Mouse (Mus musculus): Measurements from ENCODE around the gene Sesn3. TPM values are rescaled to one million over a fixed set of nuclear protein-coding genes. Genes with fewer than 3 reads are reported as not detected.

Sesn3 gene
- polyA plus RNA-seq, 1 experiment from 2014 or later: 5.6 TPM

- Histone ChIP-seq H3K9ac (ENCODE audit: low read depth, low read length) (no peak overlapping the region), H3K27ac (ENCODE audit: low read depth, low read length) (no peak overlapping the region), H3K4me2 (replicated peaks; ENCODE audit: low read depth) (no peak overlapping the region), H3K9me3 (ENCODE audit: control insufficient read depth) (no peaks in the 10 kb centered on the region), H3K4me1 (replicated peaks; ENCODE audit: control insufficient read depth, insufficient read depth, low read length) (no peaks in the 10 kb centered on the region), H3K27me3 (replicated peaks; ENCODE audit: control insufficient read depth, insufficient read depth, low read length) (no peaks in the 10 kb centered on the region), H3K4me3 (ENCODE audit: low read depth, low read length) (no peak overlapping the region), H3K36me3 (ENCODE audit: control insufficient read depth, insufficient read depth) (peaks cover 9% of the 10 kb centered on the region)
- ATAC-seq: no peak
- no peak for TF ChIP-seq CTCF (IDR thresholded peaks at IDR 0.05; ENCODE audit: low read depth)
- 45% methylated on average over 3 of the region's 3 CpGs for WGBS
Observed at GRCm38 (mm10) chr9:14307341-14307740, 32.5 kb downstream of the Sesn3 start.

- no peaks in the 10 kb centered on the region for H3K4me1 ChIP-seq (replicated peaks; ENCODE audit: control insufficient read depth, insufficient read depth, low read length)
- H3K27ac ChIP-seq (ENCODE audit: low read depth, low read length): no peak overlapping the region
- H3K9me3 ChIP-seq (ENCODE audit: control insufficient read depth): no peaks in the 10 kb centered on the region
- no peak for TF ChIP-seq CTCF (IDR thresholded peaks at IDR 0.05; ENCODE audit: low read depth)
- H3K4me3 ChIP-seq (ENCODE audit: low read depth, low read length): no peak overlapping the region
- no peak overlapping the region for H3K9ac ChIP-seq (ENCODE audit: low read depth, low read length)
- peaks cover 36% of the 10 kb centered on the region for H3K36me3 ChIP-seq (ENCODE audit: control insufficient read depth, insufficient read depth)
- no peak overlapping the region for H3K4me2 ChIP-seq (replicated peaks; ENCODE audit: low read depth)
- no peaks in the 10 kb centered on the region for H3K27me3 ChIP-seq (replicated peaks; ENCODE audit: control insufficient read depth, insufficient read depth, low read length)
- WGBS: 82% methylated on average over 3 of the region's 3 CpGs
- no peak for ATAC-seq
Observed at GRCm38 (mm10) chr9:14313968-14314367, 39.1 kb downstream of the Sesn3 start.

GRCm38 (mm10) chr9:14314477-14314876 is 39.6 kb downstream of the Sesn3 start:
- no peaks in the 10 kb centered on the region for H3K4me1 ChIP-seq (replicated peaks; ENCODE audit: control insufficient read depth, insufficient read depth, low read length)
- H3K4me2 ChIP-seq (replicated peaks; ENCODE audit: low read depth): no peak overlapping the region
- H3K27me3 ChIP-seq (replicated peaks; ENCODE audit: control insufficient read depth, insufficient read depth, low read length): no peaks in the 10 kb centered on the region
- H3K27ac ChIP-seq (ENCODE audit: low read depth, low read length): no peak overlapping the region
- no peaks in the 10 kb centered on the region for H3K9me3 ChIP-seq (ENCODE audit: control insufficient read depth)
- no peak for TF ChIP-seq CTCF (IDR thresholded peaks at IDR 0.05; ENCODE audit: low read depth)
- no peak overlapping the region for H3K4me3 ChIP-seq (ENCODE audit: low read depth, low read length)
- peaks cover 41% of the 10 kb centered on the region for H3K36me3 ChIP-seq (ENCODE audit: control insufficient read depth, insufficient read depth)
- WGBS: 92% methylated on average over 7 of the region's 7 CpGs
- no peak overlapping the region for H3K9ac ChIP-seq (ENCODE audit: low read depth, low read length)
- no peak for ATAC-seq

GRCm38 (mm10) chr9:14316618-14317017 is 41.8 kb downstream of the Sesn3 start:
- no peak for ATAC-seq
- peaks cover 38% of the 10 kb centered on the region for H3K36me3 ChIP-seq (ENCODE audit: control insufficient read depth, insufficient read depth)
- 100% methylated on average over 1 of the region's 1 CpGs for whole genome bisulfite sequencing

GRCm38 (mm10) chr9:14335829-14336228 is 61.0 kb downstream of the Sesn3 start:
- Histone ChIP-seq H3K4me2 (replicated peaks; ENCODE audit: low read depth) (no peak overlapping the region), H3K27ac (ENCODE audit: low read depth, low read length) (no peak overlapping the region), H3K4me1 (replicated peaks; ENCODE audit: control insufficient read depth, insufficient read depth, low read length) (no peaks in the 10 kb centered on the region), H3K9ac (ENCODE audit: low read depth, low read length) (no peak overlapping the region), H3K4me3 (ENCODE audit: low read depth, low read length) (no peak overlapping the region), H3K9me3 (ENCODE audit: control insufficient read depth) (no peaks in the 10 kb centered on the region), H3K36me3 (ENCODE audit: control insufficient read depth, insufficient read depth) (no peaks in the 10 kb centered on the region), H3K27me3 (replicated peaks; ENCODE audit: control insufficient read depth, insufficient read depth, low read length) (no peaks in the 10 kb centered on the region)
- ATAC-seq: no peak
- TF ChIP-seq CTCF (IDR thresholded peaks at IDR 0.05; ENCODE audit: low read depth): no peak
- 75% methylated on average over 4 of the region's 4 CpGs for WGBS

More at GRCm38 (mm10) chr9:14316618-14317017, 41.8 kb downstream of the Sesn3 start:
- TF ChIP-seq CTCF (IDR thresholded peaks at IDR 0.05; ENCODE audit: low read depth): no peak
- no peak overlapping the region for H3K4me2 ChIP-seq (replicated peaks; ENCODE audit: low read depth)
- H3K4me1 ChIP-seq (replicated peaks; ENCODE audit: control insufficient read depth, insufficient read depth, low read length): no peaks in the 10 kb centered on the region
- H3K9ac ChIP-seq (ENCODE audit: low read depth, low read length): no peak overlapping the region
- no peak overlapping the region for H3K4me3 ChIP-seq (ENCODE audit: low read depth, low read length)
- no peaks in the 10 kb centered on the region for H3K27me3 ChIP-seq (replicated peaks; ENCODE audit: control insufficient read depth, insufficient read depth, low read length)
- H3K9me3 ChIP-seq (ENCODE audit: control insufficient read depth): no peaks in the 10 kb centered on the region
- H3K27ac ChIP-seq (ENCODE audit: low read depth, low read length): no peak overlapping the region

- H3K9me3 ChIP-seq (ENCODE audit: control insufficient read depth): no peaks in the 10 kb centered on the region
- TF ChIP-seq CTCF (IDR thresholded peaks at IDR 0.05; ENCODE audit: low read depth): no peak
- no peak overlapping the region for H3K4me2 ChIP-seq (replicated peaks; ENCODE audit: low read depth)
- H3K36me3 ChIP-seq (ENCODE audit: control insufficient read depth, insufficient read depth): no peaks in the 10 kb centered on the region
- no peak overlapping the region for H3K9ac ChIP-seq (ENCODE audit: low read depth, low read length)
- no peaks in the 10 kb centered on the region for H3K4me1 ChIP-seq (replicated peaks; ENCODE audit: control insufficient read depth, insufficient read depth, low read length)
- no peak overlapping the region for H3K27ac ChIP-seq (ENCODE audit: low read depth, low read length)
- no peak for ATAC-seq
- WGBS: 93% methylated on average over 3 of the region's 3 CpGs
- H3K4me3 ChIP-seq (ENCODE audit: low read depth, low read length): no peak overlapping the region
- H3K27me3 ChIP-seq (replicated peaks; ENCODE audit: control insufficient read depth, insufficient read depth, low read length): no peaks in the 10 kb centered on the region
Observed at GRCm38 (mm10) chr9:14336901-14337300, 62.0 kb downstream of the Sesn3 start.

GRCm38 (mm10) chr9:14338701-14339100 is 63.8 kb downstream of the Sesn3 start:
- Histone ChIP-seq H3K4me3 (ENCODE audit: low read depth, low read length) (no peak overlapping the region), H3K36me3 (ENCODE audit: control insufficient read depth, insufficient read depth) (no peaks in the 10 kb centered on the region), H3K9me3 (ENCODE audit: control insufficient read depth) (no peaks in the 10 kb centered on the region), H3K9ac (ENCODE audit: low read depth, low read length) (no peak overlapping the region), H3K4me2 (replicated peaks; ENCODE audit: low read depth) (no peak overlapping the region), H3K27me3 (replicated peaks; ENCODE audit: control insufficient read depth, insufficient read depth, low read length) (no peaks in the 10 kb centered on the region), H3K4me1 (replicated peaks; ENCODE audit: control insufficient read depth, insufficient read depth, low read length) (no peaks in the 10 kb centered on the region), H3K27ac (ENCODE audit: low read depth, low read length) (no peak overlapping the region)
- 63% methylated on average over 3 of the region's 3 CpGs for WGBS
- ATAC-seq: no peak
- no peak for TF ChIP-seq CTCF (IDR thresholded peaks at IDR 0.05; ENCODE audit: low read depth)

All from intestine, postnatal 0 days (tissue).